Mouse (Mus musculus) liver, postnatal 0 days (tissue): ENCODE results near the gene Ccl7. TPM values are rescaled to one million over a fixed set of nuclear protein-coding genes. Genes with fewer than 3 reads are reported as not detected.

ENCODE experiments used
- ATAC-seq: fragments of 200-750 bp; cut with Nextera tagmentation; 2 replicates; pipeline ENCODE4 v1.8.0; 2017; ENCODE audit warnings: mild to moderate bottlenecking, moderate library complexity
- DNase-seq: peaks from one replicate; pipeline ENCODE4 v3.0.0-alpha.2; 2016
- H3K27ac ChIP-seq: fragments of 300-500 bp; sonication (generic); 2 replicates; pipeline ENCODE4 v1.5.1; 2014; ENCODE audit warnings: antibody characterized with exemption, moderate library complexity, mild to moderate bottlenecking, low read depth
- H3K27me3 ChIP-seq: fragments of 300-500 bp; sonication (generic); 2 replicates; pipeline ENCODE4 v1.6.1; 2014; ENCODE audit warnings: low read length, control low read depth, mixed read lengths; ENCODE audit not compliant: insufficient read depth
- H3K36me3 ChIP-seq: fragments of 300-500 bp; sonication (generic); replicated peaks from 2 replicates; pipeline ENCODE4 v1.6.1; 2014; ENCODE audit warnings: mild to moderate bottlenecking, control low read depth, low read length, moderate library complexity, mixed read lengths; ENCODE audit not compliant: insufficient read depth
- H3K4me1 ChIP-seq: fragments of 300-500 bp; sonication (generic); 2 replicates; pipeline ENCODE4 v1.6.1; 2014; ENCODE audit warnings: antibody characterized with exemption, mild to moderate bottlenecking, control low read depth; ENCODE audit not compliant: insufficient read depth
- H3K4me2 ChIP-seq: fragments of 300-500 bp; sonication (generic); 2 replicates; pipeline ENCODE4 v1.6.1; 2014; ENCODE audit warnings: low read depth, mild to moderate bottlenecking, low read length, moderate library complexity, mixed read lengths
- H3K4me3 ChIP-seq: fragments of 300-500 bp; sonication (generic); 2 replicates; pipeline ENCODE4 v1.5.1; 2014; ENCODE audit warnings: low read depth, low read length
- H3K9ac ChIP-seq: fragments of 300-500 bp; sonication (generic); replicated peaks from 2 replicates; pipeline ENCODE4 v1.6.1; 2014; ENCODE audit warnings: mild to moderate bottlenecking, moderate library complexity
- H3K9me3 ChIP-seq: fragments of 300-500 bp; sonication (generic); 2 replicates; pipeline ENCODE4 v1.6.1; 2016; ENCODE audit warnings: mild to moderate bottlenecking, control low read depth, low read length, mixed read lengths
- CTCF ChIP-seq: sonication (generic); IDR thresholded peaks from 2 replicates; pipeline ENCODE4 v1.5.1; 2016; ENCODE audit warnings: antibody characterized with exemption, low read depth
- EP300 ChIP-seq: IDR thresholded peaks from 2 replicates; pipeline ENCODE4 v1.6.1; 2016; ENCODE audit warnings: antibody characterized with exemption, low read depth, mild to moderate bottlenecking
- WGBS: fragments of 180-500 bp; shearing (Covaris S2); extraction: QIAGEN DNeasy Blood & Tissue Kit; methylation state at CpG from one replicate; pipeline ENCODE4 v1.1.7; 2014; ENCODE audit not compliant: insufficient replicate concordance; 5-methylcytosine and 5-hydroxymethylcytosine counted together
- polyA plus RNA-seq: library from polyadenylated mRNA; unstranded; fragments of >200 nt; fragmentation: Nextera tagmentation; extraction: Ambion mirVana; gene quantifications from 2 replicates; pipeline ENCODE4 v1.2.1, GENCODE M21; 2015

The Ccl7 gene
- polyA plus RNA-seq, 1 experiment from 2014 or later, result 0.51 TPM

- Histone ChIP-seq H3K4me2 (no peak overlapping the region), H3K9me3 (no peaks in the 10 kb centered on the region), H3K27me3 (no peaks in the 10 kb centered on the region), H3K4me1 (no peaks in the 10 kb centered on the region), H3K4me3 (no peak overlapping the region), H3K27ac (no peak overlapping the region), H3K9ac (no peak overlapping the region), H3K36me3 (no peaks in the 10 kb centered on the region)
- DNase-seq (no peak), ATAC-seq (no peak)
- TF ChIP-seq CTCF (no peak), EP300 (no peak)
Measured at GRCm38 (mm10) chr11:82078136-82078730, 32.7 kb downstream of the Ccl7 start.

- Histone ChIP-seq H3K9me3 (no peaks in the 10 kb centered on the region), H3K4me2 (no peak overlapping the region), H3K36me3 (no peaks in the 10 kb centered on the region), H3K4me1 (no peaks in the 10 kb centered on the region), H3K9ac (no peak overlapping the region), H3K4me3 (no peak overlapping the region), H3K27ac (no peak overlapping the region), H3K27me3 (no peaks in the 10 kb centered on the region)
- no peak for DNase-seq
- no peak for TF ChIP-seq CTCF
- no peak for TF ChIP-seq EP300
- 52% methylated on average over 3 of the region's 3 CpGs for WGBS
- ATAC-seq, result no peak
Measured at GRCm38 (mm10) chr11:82080865-82081264, 35.4 kb downstream of the Ccl7 start.

- no peak overlapping the region for H3K4me3 ChIP-seq
- DNase-seq (no peak), ATAC-seq (no peak)
- no peak for TF ChIP-seq EP300
- no peak for TF ChIP-seq CTCF
- no peak overlapping the region for H3K27ac ChIP-seq
- 91% methylated on average over 3 of the region's 3 CpGs for WGBS
- H3K9ac ChIP-seq, result no peak overlapping the region
- H3K4me2 ChIP-seq, result no peak overlapping the region
- no peaks in the 10 kb centered on the region for H3K9me3 ChIP-seq
- no peaks in the 10 kb centered on the region for H3K27me3 ChIP-seq
- H3K4me1 ChIP-seq, result no peaks in the 10 kb centered on the region
- H3K36me3 ChIP-seq, result no peaks in the 10 kb centered on the region
Measured at GRCm38 (mm10) chr11:82084360-82084759, 38.8 kb downstream of the Ccl7 start.

Other genes starting within 250 kb of the Ccl7 start
- not detected in 2 replicates for gene 5530401A14Rik, start 185.0 kb upstream of the Ccl7 start, polyA plus RNA-seq
- not detected in 2 replicates for gene Asic2, start 77.3 kb upstream of the Ccl7 start, polyA plus RNA-seq
- 1.8 and 2.5 TPM in 2 replicates for gene Ccl2, start 10.1 kb upstream of the Ccl7 start, polyA plus RNA-seq
- not detected in 2 replicates for gene Gm17268, start 7.2 kb upstream of the Ccl7 start, polyA plus RNA-seq
- 0.09 TPM in 1 of 2 replicates, not detected in the other for gene Ccl11, start 12.1 kb downstream of the Ccl7 start, polyA plus RNA-seq
- gene Ccl12, start 56.1 kb downstream of the Ccl7 start, polyA plus RNA-seq, result 0.88 and 1.4 TPM in 2 replicates
- gene Ccl8, start 69.5 kb downstream of the Ccl7 start, polyA plus RNA-seq, result 0.24 and 0.39 TPM in 2 replicates